Mouse (Mus musculus): ENCODE measurements around the gene Btbd35f1. TPM values are rescaled to one million over a fixed set of nuclear protein-coding genes. Genes with fewer than 3 reads are reported as not detected.

Btbd35f1 gene
- not detected for polyA plus RNA-seq (2015; fragmentation: Illumina TruSeq; extraction: RNeasy Lipid Tissue Mini Kit (QIAGEN cat#74804); ENCODE audit: low read depth, low replicate concordance)

GRCm38 (mm10) chrX:32559755-32560154 lies at the start of gene Btbd35f1:
Gene Btbd35f1, plus strand, starts transcription at chrX:32560055.

Other genes starting within 250 kb of the Btbd35f1 start
- not detected for gene Gm5926, start 90.7 kb downstream of the Btbd35f1 start, polyA plus RNA-seq (2015; fragmentation: Illumina TruSeq; extraction: RNeasy Lipid Tissue Mini Kit (QIAGEN cat#74804); ENCODE audit: low read depth, low replicate concordance)
- not detected for gene Btbd35f21, start 166.1 kb downstream of the Btbd35f1 start, polyA plus RNA-seq (2015; fragmentation: Illumina TruSeq; extraction: RNeasy Lipid Tissue Mini Kit (QIAGEN cat#74804); ENCODE audit: low read depth, low replicate concordance)

All from brain, adult 10 weeks (tissue).